Mouse (Mus musculus) liver, postnatal 0 days (tissue): ENCODE measurements around the gene Agap1.

Experiments
- CTCF ChIP-seq: sonication (generic); IDR thresholded peaks from 2 replicates; pipeline ENCODE4 v1.5.1; 2016; ENCODE audit warnings: antibody characterized with exemption, low read depth
- EP300 ChIP-seq: IDR thresholded peaks from 2 replicates; pipeline ENCODE4 v1.6.1; 2016; ENCODE audit warnings: antibody characterized with exemption, low read depth, mild to moderate bottlenecking

DNA sequence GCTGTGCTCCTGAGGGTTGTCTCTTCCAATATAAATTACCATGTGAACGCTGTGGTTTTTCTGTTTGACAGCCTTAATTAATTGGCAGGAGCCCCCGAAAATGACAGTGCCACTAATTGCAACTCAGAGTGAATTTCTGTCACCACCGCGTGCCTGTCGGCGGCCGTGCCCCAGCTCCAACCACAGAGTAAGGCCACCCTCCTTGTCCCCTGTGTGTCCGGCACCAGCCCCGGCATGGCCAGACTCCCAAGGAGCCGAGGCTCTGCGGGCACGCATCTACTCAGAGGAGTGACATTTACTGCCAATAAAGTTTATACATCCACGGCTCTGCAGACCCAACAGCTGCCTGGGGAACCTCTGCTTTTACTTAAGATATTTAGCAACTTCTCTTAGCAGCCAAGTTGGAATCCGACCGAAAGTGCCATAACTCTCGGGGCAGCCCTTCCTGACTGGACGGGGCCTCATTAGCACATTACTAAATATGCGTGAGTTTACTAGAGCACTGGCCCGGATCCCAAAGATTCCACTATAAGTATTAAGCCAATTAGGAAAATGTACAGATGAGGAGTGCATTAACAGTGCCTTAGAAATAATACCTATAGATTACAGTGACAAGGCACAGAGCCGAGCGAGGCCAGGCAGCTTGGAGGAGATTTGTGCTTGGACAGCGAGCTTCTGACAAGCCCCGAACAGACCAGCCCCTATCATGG is 394.7 kb downstream of the Agap1 start:
- TF ChIP-seq CTCF (no peak), EP300 (no peak)
